Mouse (Mus musculus) MEL (cell line): ENCODE results near the gene Krtap27-1.

Experiments used
- CHD2 ChIP-seq: IDR thresholded peaks from 2 replicates; pipeline ENCODE4 v1.6.1; 2011; ENCODE audit warnings: low read length, improper control_type of control experiment
- CTCF ChIP-seq, 3 experiments: IDR thresholded peaks in 2 of 3; conservative IDR thresholded peaks in 1 of 3; 2 replicates each; pipeline ENCODE4 v1.5.1; 2011 to 2012; ENCODE audit warnings: low read length in 3 of 3, low read depth in 2 of 3, mild to moderate bottlenecking in 2 of 3, improper control_type of control experiment in 1 of 3, inconsistent platforms in 1 of 3, mixed read lengths in 1 of 3, moderate library complexity in 1 of 3; ENCODE audit not compliant: control insufficient read depth in 1 of 3, insufficient read depth in 1 of 3, poor library complexity in 1 of 3, severe bottlenecking in 1 of 3
- E2F4 ChIP-seq: IDR thresholded peaks from 2 replicates; pipeline ENCODE4 v1.6.1; 2011; ENCODE audit warnings: low read depth, low read length, improper control_type of control experiment, borderline replicate concordance
- GATA1 ChIP-seq: IDR thresholded peaks from 2 replicates; pipeline ENCODE4 v1.6.1; 2011; ENCODE audit warnings: low read depth, low read length, improper control_type of control experiment
- MAX ChIP-seq: IDR thresholded peaks from 2 replicates; pipeline ENCODE4 v1.6.1; 2011; ENCODE audit warnings: low read length, improper control_type of control experiment
- POLR2A ChIP-seq, 2 experiments: IDR thresholded peaks; 2 replicates each; pipeline ENCODE4 v1.6.1; 2011 to 2012; ENCODE audit warnings: low read length in 2 of 2, mild to moderate bottlenecking in 2 of 2, control low read depth in 1 of 2, improper control_type of control experiment in 1 of 2, low read depth in 1 of 2, moderate library complexity in 1 of 2; ENCODE audit not compliant: control insufficient read depth in 1 of 2, insufficient read depth in 1 of 2, poor library complexity in 1 of 2
- POLR2AphosphoS2 ChIP-seq: IDR thresholded peaks from 2 replicates; pipeline ENCODE4 v1.6.1; 2011; ENCODE audit warnings: low read length, improper control_type of control experiment
- RAD21 ChIP-seq: IDR thresholded peaks from 2 replicates; pipeline ENCODE4 v1.6.1; 2011; ENCODE audit warnings: mild to moderate bottlenecking, low read depth, low read length, improper control_type of control experiment
- UBTF ChIP-seq: IDR thresholded peaks from 2 replicates; pipeline ENCODE4 v1.6.1; 2012; ENCODE audit warnings: low read depth, mild to moderate bottlenecking, inconsistent platforms, low read length, improper control_type of control experiment, moderate library complexity, borderline replicate concordance; ENCODE audit not compliant: insufficient read depth
- USF1 ChIP-seq: IDR thresholded peaks from 2 replicates; pipeline ENCODE4 v1.6.1; 2014; ENCODE audit warnings: low read depth, mild to moderate bottlenecking, inconsistent platforms, low read length, improper control_type of control experiment, moderate library complexity

DNA sequence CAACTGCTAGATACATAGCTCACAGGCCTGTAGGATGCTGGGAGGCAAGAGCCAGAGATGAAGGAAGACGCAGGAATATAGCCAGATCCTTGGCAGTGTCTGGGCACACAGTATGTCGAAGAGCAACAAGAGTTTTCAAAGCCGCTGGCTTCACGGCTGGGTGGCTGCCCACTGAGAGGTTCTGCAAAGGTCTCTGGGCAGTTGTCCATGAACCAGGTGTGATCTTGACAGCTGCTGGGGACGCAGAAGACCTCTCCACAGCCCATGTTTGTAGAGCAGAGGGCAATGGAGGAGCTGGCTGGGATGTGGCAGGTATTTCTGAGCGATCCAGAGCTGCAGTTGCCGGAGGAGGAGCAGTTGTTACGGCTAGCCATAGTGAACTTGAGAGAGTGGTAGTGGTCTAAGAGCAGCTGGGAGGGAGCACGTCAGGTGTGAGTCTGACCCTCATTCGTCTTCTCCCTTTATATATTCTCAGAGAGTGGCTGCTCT, 24.1 kb downstream of the Krtap27-1 start, which contains the start of gene Krtap26-1:
- TF ChIP-seq POLR2A (IDR thresholded peaks at IDR 0.05; ENCODE audit: control insufficient read depth in 1 of 2, insufficient read depth in 1 of 2, low read depth in 1 of 2, low read length in 2 of 2, poor library complexity in 1 of 2) (no peak), POLR2AphosphoS2 (no peak), MAX (no peak), E2F4 (no peak), RAD21 (no peak), CTCF (IDR thresholded peaks at IDR 0.05 in 2 of 3, conservative IDR thresholded peaks at IDR 0.05 in 1 of 3; ENCODE audit: control insufficient read depth in 1 of 3, insufficient read depth in 1 of 3, low read depth in 2 of 3, low read length in 3 of 3, poor library complexity in 1 of 3, severe bottlenecking in 1 of 3) (no peak), UBTF (no peak), GATA1 (no peak), USF1 (no peak), CHD2 (no peak)
